Mouse (Mus musculus) neural tube, embryonic 12.5 days (tissue): Measurements from ENCODE around the gene Lfng. TPM values are rescaled to one million over a fixed set of nuclear protein-coding genes. Genes with fewer than 3 reads are reported as not detected.

Experiments
- ATAC-seq: fragments of 200-750 bp; cut with Nextera tagmentation; 2 replicates; pipeline ENCODE4 v1.8.0; 2017; ENCODE audit warnings: low read depth, mild to moderate bottlenecking, moderate TSS enrichment, moderate library complexity; ENCODE audit not compliant: low FRiP score
- H3K27ac ChIP-seq: fragments of 300-500 bp; sonication (generic); 2 replicates; pipeline ENCODE4 v1.5.1; 2016
- H3K27me3 ChIP-seq: fragments of 300-500 bp; sonication (generic); replicated peaks from 2 replicates; pipeline ENCODE4 v1.6.1; 2016; ENCODE audit warnings: mild to moderate bottlenecking
- H3K36me3 ChIP-seq: fragments of 300-500 bp; sonication (generic); 2 replicates; pipeline ENCODE4 v1.6.1; 2016; ENCODE audit warnings: mild to moderate bottlenecking
- H3K4me1 ChIP-seq: fragments of 300-500 bp; sonication (generic); 2 replicates; pipeline ENCODE4 v1.6.1; 2016
- H3K4me2 ChIP-seq: fragments of 300-500 bp; sonication (generic); replicated peaks from 2 replicates; pipeline ENCODE4 v1.6.1; 2016; ENCODE audit warnings: mild to moderate bottlenecking
- H3K4me3 ChIP-seq: fragments of 300-500 bp; sonication (generic); 2 replicates; pipeline ENCODE4 v1.5.1; 2016
- H3K9ac ChIP-seq: fragments of 300-500 bp; sonication (generic); 2 replicates; pipeline ENCODE4 v1.6.1; 2016; ENCODE audit warnings: mild to moderate bottlenecking
- H3K9me3 ChIP-seq: fragments of 300-500 bp; sonication (generic); 2 replicates; pipeline ENCODE4 v1.6.1; 2016; ENCODE audit warnings: mild to moderate bottlenecking
- WGBS: fragments of 180-500 bp; shearing (Covaris S2); methylation state at CpG from one replicate; pipeline ENCODE4 v1.1.7; 2016; 5-methylcytosine and 5-hydroxymethylcytosine counted together
- polyA plus RNA-seq: library from polyadenylated mRNA; unstranded; fragments of >200 nt; fragmentation: Nextera tagmentation; extraction: Ambion mirVana; gene quantifications from 2 replicates; pipeline ENCODE4 v1.2.1, GENCODE M21; 2016

The Lfng gene
- polyA plus RNA-seq, 1 experiment from 2014 or later, result 30.5 TPM

- no peak overlapping the region for H3K9ac ChIP-seq
These were observed 35.4 kb upstream of the Lfng start for GRCm38 (mm10) chr5:140571673-140572072.

GRCm38 (mm10) chr5:140572611-140573010 lies 34.5 kb upstream of the Lfng start:
- Histone ChIP-seq H3K9ac (no peak overlapping the region), H3K9me3 (no peaks in the 10 kb centered on the region), H3K27ac (no peak overlapping the region), H3K36me3 (no peaks in the 10 kb centered on the region), H3K4me1 (peaks cover 8% of the 10 kb centered on the region; the same call in 1 of the 2 replicates), H3K4me3 (no peak overlapping the region), H3K27me3 (no peaks in the 10 kb centered on the region), H3K4me2 (no peak overlapping the region)
- ATAC-seq, result no peak
- 78% methylated on average over 6 of the region's 6 CpGs for WGBS

More at GRCm38 (mm10) chr5:140571673-140572072, 35.4 kb upstream of the Lfng start:
- no peak overlapping the region for H3K4me2 ChIP-seq
- ATAC-seq, result no peak
- no peaks in the 10 kb centered on the region for H3K9me3 ChIP-seq
- H3K4me3 ChIP-seq, result no peak overlapping the region
- peaks cover 8% of the 10 kb centered on the region; the same call in 1 of the 2 replicates for H3K4me1 ChIP-seq
- 57% methylated on average over 10 of the region's 10 CpGs for WGBS
- H3K27ac ChIP-seq, result no peak overlapping the region
- no peaks in the 10 kb centered on the region for H3K36me3 ChIP-seq
- H3K27me3 ChIP-seq, result no peaks in the 10 kb centered on the region

- no peak overlapping the region for H3K9ac ChIP-seq
- WGBS, result 70% methylated on average over 5 of the region's 5 CpGs
- H3K9me3 ChIP-seq, result no peaks in the 10 kb centered on the region
- H3K36me3 ChIP-seq, result no peaks in the 10 kb centered on the region
- peaks cover 22% of the 10 kb centered on the region for H3K4me1 ChIP-seq
- no peaks in the 10 kb centered on the region for H3K27me3 ChIP-seq
- ATAC-seq, result no peak
- no peak overlapping the region for H3K4me2 ChIP-seq
- H3K4me3 ChIP-seq, result no peak overlapping the region
- no peak overlapping the region for H3K27ac ChIP-seq
These were observed 31.7 kb upstream of the Lfng start for GRCm38 (mm10) chr5:140575381-140575866.

GRCm38 (mm10) chr5:140579221-140579620 lies 27.9 kb upstream of the Lfng start:
- no peaks in the 10 kb centered on the region for H3K9me3 ChIP-seq
- ATAC-seq, result peak; percentile 2; the same call in 1 of the 2 replicates
- H3K4me1 ChIP-seq, result peaks cover 54% of the 10 kb centered on the region
- H3K27me3 ChIP-seq, result no peaks in the 10 kb centered on the region
- H3K4me3 ChIP-seq, result no peak overlapping the region
- H3K27ac ChIP-seq, result peak overlapping the region; percentile 16; the same call in 1 of the 2 replicates
- 0 out of 2 replicates have a peak overlapping the region, but pooled peaks have one; percentile 21 for H3K9ac ChIP-seq
- H3K4me2 ChIP-seq, result peak overlapping the region; percentile 28; the same call in 1 of the 2 replicates
- WGBS, result 24% methylated on average over 9 of the region's 9 CpGs
- no peaks in the 10 kb centered on the region for H3K36me3 ChIP-seq

GRCm38 (mm10) chr5:140579771-140580170 lies 27.3 kb upstream of the Lfng start:
- H3K9me3 ChIP-seq, result no peaks in the 10 kb centered on the region
- H3K4me3 ChIP-seq, result no peak overlapping the region
- peak; percentile 66 for ATAC-seq
- H3K27ac ChIP-seq, result 0 out of 2 replicates have a peak overlapping the region, but pooled peaks have one; percentile 16
- H3K9ac ChIP-seq, result 0 out of 2 replicates have a peak overlapping the region, but pooled peaks have one; percentile 21
- no peaks in the 10 kb centered on the region for H3K27me3 ChIP-seq
- H3K4me1 ChIP-seq, result peaks cover 59% of the 10 kb centered on the region
- H3K36me3 ChIP-seq, result no peaks in the 10 kb centered on the region
- 5% methylated on average over 6 of the region's 6 CpGs for WGBS
- H3K4me2 ChIP-seq, result peak overlapping the region; percentile 28; the same call in 1 of the 2 replicates

GRCm38 (mm10) chr5:140581569-140581968 lies 25.6 kb upstream of the Lfng start:
- H3K36me3 ChIP-seq, result no peaks in the 10 kb centered on the region
- no peaks in the 10 kb centered on the region for H3K9me3 ChIP-seq
- WGBS, result 6% methylated on average over 5 of the region's 5 CpGs
- no peaks in the 10 kb centered on the region for H3K27me3 ChIP-seq
- H3K4me1 ChIP-seq, result peaks cover 60% of the 10 kb centered on the region
- no peak overlapping the region for H3K27ac ChIP-seq
- no peak overlapping the region for H3K9ac ChIP-seq
- H3K4me2 ChIP-seq, result peak overlapping the region; percentile 22
- ATAC-seq, result no peak
- H3K4me3 ChIP-seq, result no peak overlapping the region

GRCm38 (mm10) chr5:140582995-140583731 lies 24.0 kb upstream of the Lfng start:
- Histone ChIP-seq H3K4me1 (peaks cover 60% of the 10 kb centered on the region), H3K27ac (peak overlapping the region; percentile 62), H3K27me3 (no peaks in the 10 kb centered on the region), H3K9ac (0 out of 2 replicates have a peak overlapping the region, but pooled peaks have one; percentile 26), H3K9me3 (no peaks in the 10 kb centered on the region), H3K4me2 (peak overlapping the region; percentile 28; the same call in 1 of the 2 replicates), H3K4me3 (no peak overlapping the region), H3K36me3 (no peaks in the 10 kb centered on the region)
- WGBS, result 21% methylated on average over 8 of the region's 8 CpGs
- ATAC-seq, result peak; percentile 42

GRCm38 (mm10) chr5:140583732-140584368 lies 23.3 kb upstream of the Lfng start:
- H3K27ac ChIP-seq, result peak overlapping the region; percentile 62
- no peaks in the 10 kb centered on the region for H3K36me3 ChIP-seq
- H3K27me3 ChIP-seq, result no peaks in the 10 kb centered on the region
- H3K9ac ChIP-seq, result peak overlapping the region; percentile 9; the same call in 1 of the 2 replicates
- peak overlapping the region; percentile 28 for H3K4me2 ChIP-seq
- peaks cover 55% of the 10 kb centered on the region for H3K4me1 ChIP-seq
- 10% methylated on average over 6 of the region's 6 CpGs for WGBS
- no peaks in the 10 kb centered on the region for H3K9me3 ChIP-seq
- no peak overlapping the region for H3K4me3 ChIP-seq
- peak; percentile 80 for ATAC-seq

GRCm38 (mm10) chr5:140589082-140589774 lies 17.9 kb upstream of the Lfng start:
- WGBS, result 92% methylated on average over 16 of the region's 16 CpGs
- no peak overlapping the region for H3K27ac ChIP-seq
- no peak overlapping the region for H3K4me2 ChIP-seq
- no peak for ATAC-seq
- no peaks in the 10 kb centered on the region for H3K9me3 ChIP-seq
- no peaks in the 10 kb centered on the region for H3K36me3 ChIP-seq
- no peaks in the 10 kb centered on the region for H3K27me3 ChIP-seq
- no peak overlapping the region for H3K4me3 ChIP-seq
- peaks cover 6% of the 10 kb centered on the region for H3K4me1 ChIP-seq
- H3K9ac ChIP-seq, result no peak overlapping the region

- Histone ChIP-seq H3K9me3 (no peaks in the 10 kb centered on the region), H3K9ac (no peak overlapping the region), H3K4me3 (no peak overlapping the region), H3K36me3 (no peaks in the 10 kb centered on the region), H3K27me3 (no peaks in the 10 kb centered on the region), H3K27ac (no peak overlapping the region), H3K4me1 (peaks cover 5% of the 10 kb centered on the region; the same call in 1 of the 2 replicates), H3K4me2 (no peak overlapping the region)
- no peak for ATAC-seq
- 66% methylated on average over 5 of the region's 5 CpGs for WGBS
These were observed 12.3 kb upstream of the Lfng start for GRCm38 (mm10) chr5:140594846-140595245.

GRCm38 (mm10) chr5:140596426-140596825 lies 10.7 kb upstream of the Lfng start:
- no peaks in the 10 kb centered on the region for H3K36me3 ChIP-seq
- no peak overlapping the region for H3K4me2 ChIP-seq
- H3K27me3 ChIP-seq, result no peaks in the 10 kb centered on the region
- H3K9me3 ChIP-seq, result no peaks in the 10 kb centered on the region
- peaks cover 8% of the 10 kb centered on the region; the same call in 1 of the 2 replicates for H3K4me1 ChIP-seq
- ATAC-seq, result no peak
- H3K9ac ChIP-seq, result no peak overlapping the region
- no peak overlapping the region for H3K4me3 ChIP-seq
- no peak overlapping the region for H3K27ac ChIP-seq
- WGBS, result 77% methylated on average over 3 of the region's 3 CpGs
